Mouse (Mus musculus) erythroblast, embryonic 14.5 days (primary cell): ENCODE results near the gene Olfr700.

Experiments
- GATA1 ChIP-seq: IDR thresholded peaks from 2 replicates; pipeline ENCODE4 v1.6.1; 2012; ENCODE audit warnings: low read length, inconsistent platforms, mixed read lengths
- TAL1 ChIP-seq: IDR thresholded peaks from 3 replicates; pipeline ENCODE4 v1.6.1; 2012; ENCODE audit warnings: low read length, inconsistent platforms, mixed read lengths

GRCm38 (mm10) chr7:106788330-106788729, 20.3 kb downstream of the Olfr700 start:
- TF ChIP-seq GATA1: no peak
- TF ChIP-seq TAL1: no peak
